Comparison of ENCODE assay signal across 23 mouse cellular contexts in the genomic region with DNA sequence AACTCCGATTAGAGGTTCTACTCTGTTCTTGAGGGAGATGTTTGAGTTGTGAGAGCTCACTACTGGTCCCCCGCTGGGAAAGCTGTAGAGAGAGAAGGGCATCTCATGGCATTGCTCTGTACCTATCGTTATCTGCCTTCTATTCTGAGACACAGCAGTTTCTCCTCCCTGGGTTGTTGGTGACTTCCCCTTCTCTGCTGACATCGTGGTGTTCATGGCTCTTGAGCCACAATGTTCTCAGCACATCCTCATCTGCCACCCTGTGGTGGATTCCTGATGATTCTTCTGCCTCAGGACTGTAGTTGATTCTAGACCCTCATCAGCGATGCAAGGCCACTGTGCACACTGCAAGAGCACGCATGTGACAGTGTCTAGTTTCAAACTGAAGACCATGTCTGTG. TPM values are rescaled to one million over a fixed set of nuclear protein-coding genes. Genes with fewer than 3 reads are reported as not detected.
DNase-seq lines count a peak whose midpoint lies in the region; ATAC-seq and TF ChIP-seq lines count a peak whose summit lies in the region.
"Had no signal": no experiment of that assay in that cellular context is flagged by ENCODE, and none has a peak within 500 bp of the region (broad histone marks: within the 10 kb centered on the region; RNA-seq: fewer than 3 reads in every experiment).

No protein-coding gene starts in this region.

- ATAC-seq in heart, embryonic 16.5 days (replicated peaks; ENCODE audit: extremely low read depth, insufficient read depth, low FRiP score) = no peak
- ATAC-seq in megakaryocyte-erythroid progenitor cell, adult 5-6 weeks (replicated peaks; ENCODE audit: low FRiP score, low TSS enrichment, poor library complexity, severe bottlenecking) = no peak
- ATAC-seq: forebrain, embryonic 14.5 days; intestine, embryonic 16.5 days had no signal

- no peaks in the 10 kb centered on the region for H3K9me3 ChIP-seq in heart, embryonic 16.5 days (replicated peaks; ENCODE audit: control insufficient read depth, low read length)
- no peaks in the 10 kb centered on the region for H3K9me3 ChIP-seq in CH12.LX (replicated peaks; ENCODE audit: low read length)
- no peaks in the 10 kb centered on the region for H3K9me3 ChIP-seq in megakaryocyte, embryonic 14.5 days
- H3K9me3 ChIP-seq: hindbrain, embryonic 13.5 days had no signal

- no peak for TF ChIP-seq RAD21 in CH12.LX (IDR thresholded peaks at IDR 0.05; ENCODE audit: low read depth, low read length)

- 0 out of 2 replicates have a peak overlapping the region, but pooled peaks have one; percentile 6 for H3K9ac ChIP-seq in heart, embryonic 16.5 days (ENCODE audit: low read length)
- H3K9ac ChIP-seq in CH12.LX (ENCODE audit: insufficient read depth, low read depth) = no peak overlapping the region
- H3K9ac ChIP-seq: hindbrain, embryonic 13.5 days had no signal

- H3K27ac ChIP-seq in heart, embryonic 16.5 days (ENCODE audit: low read length) = peak overlapping the region; percentile 34; the same call in 1 of the 2 replicates
- no peak overlapping the region for H3K27ac ChIP-seq in CH12.LX (ENCODE audit: insufficient read depth, low read depth)
- H3K27ac ChIP-seq: hindbrain, embryonic 13.5 days had no signal

- no peak for TF ChIP-seq EP300 in CH12.LX (IDR thresholded peaks at IDR 0.05; ENCODE audit: low read length)

- in situ Hi-C loops in CH12.LX (cut with MboI; ENCODE audit: low pct_ligation_motif_present, low pct_unique_long_range_greater_than_20kb, low sequenced_read_pairs) = no loop called here

- H3K36me3 ChIP-seq in heart, embryonic 16.5 days (ENCODE audit: control insufficient read depth, insufficient read depth) = no peaks in the 10 kb centered on the region
- H3K36me3 ChIP-seq in CH12.LX (replicated peaks in 1 of 2; ENCODE audit: control insufficient read depth in 1 of 2, insufficient read depth in 1 of 2, low read length in 1 of 2) = peaks cover 0 to 23% of the 10 kb centered on the region in 2 experiments
- H3K36me3 ChIP-seq in megakaryocyte, embryonic 14.5 days (replicated peaks; ENCODE audit: low read length) = peaks cover 30% of the 10 kb centered on the region

- DNase-seq in heart, postnatal 25 days (ENCODE audit: low spot score) = no peak
- DNase-seq in 416B (ENCODE audit: low read depth) (peak; percentile 57), CH12.LX (ENCODE audit: extremely low read depth) (peak; percentile 35)
- no peak for DNase-seq in kidney, postnatal 10 days
- DNase-seq: right cerebral cortex, postnatal 4 days; thymus, adult 18-20 months had no signal

- no peaks in the 10 kb centered on the region for H3K27me3 ChIP-seq in heart, embryonic 16.5 days (ENCODE audit: control insufficient read depth, insufficient read depth, low read length)
- no peaks in the 10 kb centered on the region for H3K27me3 ChIP-seq in CH12.LX (replicated peaks)
- H3K27me3 ChIP-seq in megakaryocyte, embryonic 14.5 days (replicated peaks) = no peaks in the 10 kb centered on the region
- H3K27me3 ChIP-seq: hindbrain, embryonic 13.5 days had no signal

- 56% methylated on average over 6 of the region's 6 CpGs for WGBS in heart, embryonic 16.5 days

- no peak for TF ChIP-seq POLR2A in CH12.LX (IDR thresholded peaks at IDR 0.05; ENCODE audit: low read depth, low read length)

- no peak overlapping the region for H3K4me3 ChIP-seq in heart, embryonic 16.5 days (ENCODE audit: low read length)
- no peak overlapping the region for H3K4me3 ChIP-seq in CH12.LX (replicated peaks in 1 of 3; ENCODE audit: low read depth in 2 of 3, low read length in 2 of 3, poor library complexity in 1 of 3)
- peak overlapping the region; percentile 70 for H3K4me3 ChIP-seq in megakaryocyte, embryonic 14.5 days (replicated peaks)
- H3K4me3 ChIP-seq: erythroblast, embryonic 14.5 days; hindbrain, embryonic 13.5 days had no signal

- dilution Hi-C loops in CH12.LX (cut with MboI; ENCODE audit: extremely low pct_ligation_motif_present, extremely low pct_unique_long_range_greater_than_20kb, low sequenced_read_pairs) = no loop called here

- intact Hi-C loops in heart, postnatal 25 days (cut with DNase I) = no loop called here

- H3K4me1 ChIP-seq in heart, embryonic 16.5 days (ENCODE audit: control insufficient read depth, insufficient read depth, low read length) = peaks cover 39% of the 10 kb centered on the region
- H3K4me1 ChIP-seq in CH12.LX (ENCODE audit: control insufficient read depth in 1 of 2, insufficient read depth in 2 of 2) = peaks cover 24 to 51% of the 10 kb centered on the region in 2 experiments
- peaks cover 98% of the 10 kb centered on the region for H3K4me1 ChIP-seq in megakaryocyte, embryonic 14.5 days

- no peak overlapping the region; the same call in 1 of the 2 replicates for H3K4me2 ChIP-seq in heart, embryonic 16.5 days (ENCODE audit: low read depth, low read length)
- no peak overlapping the region for H3K4me2 ChIP-seq in CH12.LX (ENCODE audit: insufficient read depth, low read depth, poor library complexity, severe bottlenecking)
- H3K4me2 ChIP-seq: hindbrain, embryonic 13.5 days had no signal

- TF ChIP-seq CTCF in CH12.LX (conservative IDR thresholded peaks at IDR 0.05 in 1 of 2, IDR thresholded peaks at IDR 0.05 in 1 of 2; ENCODE audit: low read depth in 2 of 2, low read length in 2 of 2) = peak in 1 of 2 experiments; percentile 17; a peak in 1 of 4 replicates

- H3K79me2 ChIP-seq in CH12.LX (replicated peaks; ENCODE audit: control insufficient read depth, extremely low read depth, insufficient read depth, poor library complexity, severe bottlenecking) = no peaks in the 10 kb centered on the region

TF ChIP-seq in CH12.LX, 34 proteins besides CTCF, POLR2A, EP300 and RAD21:
- TF ChIP-seq NRF1 (IDR thresholded peaks at IDR 0.05; ENCODE audit: low read depth, low read length) (no peak), HCFC1 (IDR thresholded peaks at IDR 0.05; ENCODE audit: low read depth, low read length) (no peak), ZNF384 (IDR thresholded peaks at IDR 0.05; ENCODE audit: low read depth, low read length) (no peak), MAZ (IDR thresholded peaks at IDR 0.05; ENCODE audit: low read depth, low read length) (no peak), ELF1 (IDR thresholded peaks at IDR 0.05; ENCODE audit: low read depth, low read length) (no peak), E2F4 (IDR thresholded peaks at IDR 0.05; ENCODE audit: insufficient replicate concordance, low read depth, low read length) (no peak), GABPA (IDR thresholded peaks at IDR 0.05; ENCODE audit: insufficient replicate concordance, low read depth, low read length) (no peak), JUN (IDR thresholded peaks at IDR 0.05; ENCODE audit: insufficient read depth, low read depth, low read length) (no peak)

RNA-seq across cellular contexts. Expression of a gene that starts 11.9 kb away (rescaled TPM):
- 23.8 and 33.0 TPM in 2 replicates for polyA plus RNA-seq in heart, embryonic 16.5 days (2015; fragmentation: Nextera tagmentation; extraction: Ambion mirVana)
- total RNA-seq in heart, postnatal 25 days (2021) = 10 to 100 TPM; 37.9 to 38.1 TPM
- total RNA-seq in CH12.LX (2012; rRNA removed) (12.5 and 19.5 TPM in 2 replicates), CH12.LX (2014; rRNA removed) (9.8 and 12.3 TPM in 2 replicates)
- 10.5 and 14.2 TPM in 2 replicates for polyA plus RNA-seq in CH12.LX (2012; ENCODE audit: insufficient read length, low read depth)
- 31.1 and 55.9 TPM in 2 replicates for polyA plus RNA-seq in megakaryocyte, embryonic 14.5 days (2012; ENCODE audit: insufficient read depth, low replicate concordance)
- total RNA-seq in megakaryocyte-erythroid progenitor cell, adult 5-6 weeks (2014; fragmentation: Nextera tagmentation) = 16.0 and 17.3 TPM in 2 replicates
- 11.0 and 14.3 TPM in 2 replicates for total RNA-seq in megakaryocyte-erythroid progenitor cell, adult 5-6 weeks (2017)

RNA-seq across cellular contexts. Expression of a gene that starts 34.7 kb away (rescaled TPM):
- polyA plus RNA-seq in heart, embryonic 16.5 days (2015; fragmentation: Nextera tagmentation; extraction: Ambion mirVana) = 76.6 and 94.0 TPM in 2 replicates
- total RNA-seq in heart, postnatal 25 days (2021) = 1 to 10 TPM; 3.7 to 4.3 TPM
- total RNA-seq in CH12.LX (2012; rRNA removed) (220 and 249 TPM in 2 replicates), CH12.LX (2014; rRNA removed) (144 and 161 TPM in 2 replicates)
- polyA plus RNA-seq in CH12.LX (2012; ENCODE audit: insufficient read length, low read depth) = 184 and 249 TPM in 2 replicates
- 12.4 and 22.6 TPM in 2 replicates for polyA plus RNA-seq in megakaryocyte, embryonic 14.5 days (2012; ENCODE audit: insufficient read depth, low replicate concordance)
- 151 and 161 TPM in 2 replicates for total RNA-seq in megakaryocyte-erythroid progenitor cell, adult 5-6 weeks (2014; fragmentation: Nextera tagmentation)
- total RNA-seq in megakaryocyte-erythroid progenitor cell, adult 5-6 weeks (2017) = 150 and 161 TPM in 2 replicates

RNA-seq across cellular contexts. Expression of a gene that starts 37.7 kb away (rescaled TPM):
- 0.21 TPM in 1 of 2 replicates, not detected in the other for polyA plus RNA-seq in heart, embryonic 16.5 days (2015; fragmentation: Nextera tagmentation; extraction: Ambion mirVana)
- total RNA-seq in heart, postnatal 25 days (2021) = not detected
- total RNA-seq in CH12.LX (2012; rRNA removed) (not detected in 2 replicates), CH12.LX (2014; rRNA removed) (not detected in 2 replicates)
- polyA plus RNA-seq in CH12.LX (2012; ENCODE audit: insufficient read length, low read depth) = 0.23 TPM in 1 of 2 replicates, not detected in the other
- not detected in 2 replicates for polyA plus RNA-seq in megakaryocyte, embryonic 14.5 days (2012; ENCODE audit: insufficient read depth, low replicate concordance)
- total RNA-seq in megakaryocyte-erythroid progenitor cell, adult 5-6 weeks (2014; fragmentation: Nextera tagmentation) = not detected in 2 replicates
- total RNA-seq in megakaryocyte-erythroid progenitor cell, adult 5-6 weeks (2017) = not detected in 2 replicates
- total RNA-seq: adrenal gland, adult 2 months; layer of hippocampus, adult 18-20 months; left cerebral cortex, postnatal 4 days; liver, adult 2 months had no signal
- polyA plus RNA-seq: adrenal gland, adult 2 months; brain, embryonic 14.5 days; CD4-positive, CD25-positive, alpha-beta regulatory T cell, adult 4 months; embryonic facial prominence, embryonic 11.5 days; erythroblast, embryonic 14.5 days; forebrain, embryonic 14.5 days; hindbrain, embryonic 13.5 days; intestine, embryonic 16.5 days; kidney, embryonic 16.5 days; liver, adult 2 months; lung, embryonic 16.5 days; neural tube, embryonic 14.5 days had no signal

RNA-seq across cellular contexts. Expression of a gene that starts 45.1 kb away (rescaled TPM):
- 79.3 and 89.4 TPM in 2 replicates for polyA plus RNA-seq in heart, embryonic 16.5 days (2015; fragmentation: Nextera tagmentation; extraction: Ambion mirVana)
- 100 to 1,000 TPM; 154 to 171 TPM for total RNA-seq in heart, postnatal 25 days (2021)
- 18.8 and 23.3 TPM in 2 replicates for total RNA-seq in CH12.LX (2012; rRNA removed)
- 17.0 and 17.3 TPM in 2 replicates for total RNA-seq in CH12.LX (2014; rRNA removed)
- polyA plus RNA-seq in CH12.LX (2012; ENCODE audit: insufficient read length, low read depth) = 17.9 and 18.5 TPM in 2 replicates
- polyA plus RNA-seq in megakaryocyte, embryonic 14.5 days (2012; ENCODE audit: insufficient read depth, low replicate concordance) = 4.6 and 21.3 TPM in 2 replicates
- 4.8 and 6.8 TPM in 2 replicates for total RNA-seq in megakaryocyte-erythroid progenitor cell, adult 5-6 weeks (2014; fragmentation: Nextera tagmentation)
- total RNA-seq in megakaryocyte-erythroid progenitor cell, adult 5-6 weeks (2017) = 3.7 and 6.1 TPM in 2 replicates

Comparison
In these comparisons a context has a peak if more than half of its experiments do, and no peak if none do; other contexts are left out.
1. DNase-seq: peak in 416B (single experiment) and CH12.LX (single experiment); none in heart, postnatal 25 days (single experiment) and kidney, postnatal 10 days (single experiment).
2. RNA of a gene that starts 34.7 kb away (total RNA-seq): 144 to 249 TPM in CH12.LX and 150 to 161 TPM in megakaryocyte-erythroid progenitor cell, adult 5-6 weeks; 3.7 to 4.3 TPM in heart, postnatal 25 days; every median in the first group is over 10 times any median in the second.